Mouse (Mus musculus) erythroblast, embryonic 14.5 days (primary cell): Measurements from ENCODE around the gene Olfr134. TPM values are rescaled to one million over a fixed set of nuclear protein-coding genes. Genes with fewer than 3 reads are reported as not detected.
"Not testable (repeated sequence)": the region's sequence is repeated elsewhere in the genome, so short reads cannot be mapped to it uniquely, and the experiment has no call there.

Source experiments
- H3K27me3 ChIP-seq: 2 replicates; pipeline ENCODE4 v1.6.1; 2012; ENCODE audit warnings: inconsistent platforms; ENCODE audit not compliant: control insufficient read depth
- H3K36me3 ChIP-seq: 2 replicates; pipeline ENCODE4 v1.6.1; 2012; ENCODE audit warnings: mild to moderate bottlenecking, inconsistent platforms; ENCODE audit not compliant: control insufficient read depth
- H3K4me1 ChIP-seq: 2 replicates; pipeline ENCODE4 v1.6.1; 2012; ENCODE audit warnings: inconsistent platforms; ENCODE audit not compliant: control insufficient read depth
- H3K4me3 ChIP-seq: replicated peaks from 2 replicates; pipeline ENCODE3; 2012; ENCODE audit warnings: moderate library complexity, mild to moderate bottlenecking, inconsistent platforms
- H3K9me3 ChIP-seq: 2 replicates; pipeline ENCODE4 v1.6.1; 2012; ENCODE audit warnings: low read length, inconsistent platforms, mixed read lengths; ENCODE audit not compliant: control insufficient read depth
- GATA1 ChIP-seq: IDR thresholded peaks from 2 replicates; pipeline ENCODE4 v1.6.1; 2012; ENCODE audit warnings: low read length, inconsistent platforms, mixed read lengths
- TAL1 ChIP-seq: IDR thresholded peaks from 3 replicates; pipeline ENCODE4 v1.6.1; 2012; ENCODE audit warnings: low read length, inconsistent platforms, mixed read lengths
- polyA plus RNA-seq: library from polyadenylated mRNA; stranded (reverse); fragments of >175 nt; gene quantifications from 2 replicates; pipeline ENCODE4 v1.2.3, GENCODE M21; 2012

Olfr134 gene
- not detected in 2 replicates for polyA plus RNA-seq

GRCm38 (mm10) chr17:38171088-38171487 lies at the start of gene Olfr134:
Gene Olfr134, plus strand, starts transcription at chr17:38171388.
- H3K36me3 ChIP-seq: no peaks in the 10 kb centered on the region

DNA sequence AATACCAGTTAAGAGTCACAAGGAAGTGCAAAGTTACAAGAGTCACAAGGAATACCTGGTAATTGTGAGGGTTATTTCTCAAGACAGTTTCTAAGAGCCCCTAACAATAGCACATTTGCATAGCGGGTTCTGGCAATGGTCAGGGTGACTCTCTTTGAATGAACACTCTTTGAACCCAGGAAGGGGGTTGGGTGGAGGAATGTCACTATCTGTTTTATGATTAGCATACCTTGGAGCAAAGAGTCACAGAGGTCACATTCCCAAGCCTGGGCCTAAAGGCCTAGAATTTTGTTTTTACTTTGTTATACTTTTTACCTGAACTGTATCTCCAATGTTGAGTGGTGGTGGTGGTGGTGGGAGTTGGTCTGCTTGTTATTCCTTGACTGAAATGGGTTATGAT lies 47.0 kb upstream of the Olfr134 start:
- H3K27me3 ChIP-seq, H3K36me3 ChIP-seq, H3K4me3 ChIP-seq, H3K4me1 ChIP-seq: not testable (repeated sequence)
- peaks cover 16% of the 10 kb centered on the region for H3K9me3 ChIP-seq

More at GRCm38 (mm10) chr17:38171088-38171487, at the start of gene Olfr134:
- Histone ChIP-seq H3K9me3 (no peaks in the 10 kb centered on the region), H3K4me3 (no peak within 1 kb of the TSS), H3K27me3 (no peaks in the 10 kb centered on the region), H3K4me1 (no peaks in the 10 kb centered on the region)
- TF ChIP-seq GATA1: no peak
- TF ChIP-seq TAL1: no peak

DNA sequence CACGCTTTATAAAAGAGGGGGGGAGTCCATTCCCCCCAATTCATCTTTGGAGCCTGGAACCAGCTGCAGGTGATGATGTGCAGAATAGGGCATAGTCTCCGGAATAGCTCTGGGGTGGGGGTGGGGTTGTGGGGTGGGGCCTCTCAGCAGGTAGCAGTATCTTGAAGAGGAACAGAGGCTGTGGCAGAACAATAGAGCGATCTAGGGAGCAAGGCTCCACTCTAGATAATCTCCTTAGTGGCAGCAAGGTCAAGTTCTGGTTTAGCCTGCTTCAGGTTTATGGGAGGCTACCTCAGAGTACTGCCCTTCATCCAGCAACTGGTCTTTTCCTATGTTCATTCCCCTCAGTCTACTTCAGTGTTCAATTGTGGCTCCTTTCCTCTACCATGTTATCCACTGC lies 45.8 kb upstream of the Olfr134 start:
- not testable (repeated sequence) for H3K27me3 ChIP-seq, H3K36me3 ChIP-seq, H3K4me1 ChIP-seq, H3K4me3 ChIP-seq
- H3K9me3 ChIP-seq: peaks cover 16% of the 10 kb centered on the region

DNA sequence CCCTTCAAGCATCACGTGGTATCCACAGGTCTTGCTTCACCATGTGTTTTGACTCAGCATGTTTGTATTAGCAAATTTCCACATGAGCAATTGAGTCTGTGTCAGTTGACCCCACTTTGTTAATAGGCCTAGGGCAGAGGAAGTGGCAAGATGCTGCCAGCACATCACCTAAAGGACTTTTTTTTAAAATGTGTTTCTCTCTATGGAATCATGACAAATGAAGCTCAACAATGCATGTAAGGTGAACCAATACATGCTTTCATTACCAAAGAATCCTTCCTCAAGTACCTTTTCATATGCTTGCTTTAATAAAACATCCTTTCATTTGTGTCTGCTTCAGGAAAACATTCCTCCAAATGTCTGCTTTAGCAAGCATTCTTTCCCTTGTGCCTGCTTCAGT lies 36.8 kb upstream of the Olfr134 start, which contains the start of gene Olfr132:
Gene Olfr132 (minus strand): TSS at position 101 of the 400 bp plus-strand sequence.
- H3K4me1 ChIP-seq: no peaks in the 10 kb centered on the region
- no peak within 1 kb of the TSS for H3K4me3 ChIP-seq
- no peak for TF ChIP-seq GATA1
- no peaks in the 10 kb centered on the region for H3K27me3 ChIP-seq
- H3K9me3 ChIP-seq: no peaks in the 10 kb centered on the region
- H3K36me3 ChIP-seq: no peaks in the 10 kb centered on the region

GRCm38 (mm10) chr17:38144981-38145380 lies 26.2 kb upstream of the Olfr134 start, which contains the start of gene Olfr133:
Gene Olfr133, plus strand, starts transcription at chr17:38145281.
- Histone ChIP-seq H3K27me3 (no peaks in the 10 kb centered on the region), H3K36me3 (no peaks in the 10 kb centered on the region), H3K4me3 (no peak within 1 kb of the TSS), H3K9me3 (no peaks in the 10 kb centered on the region), H3K4me1 (no peaks in the 10 kb centered on the region)
- TF ChIP-seq TAL1: no peak
- TF ChIP-seq GATA1: no peak

- peaks cover 2% of the 10 kb centered on the region; the same call in 1 of the 2 replicates for H3K9me3 ChIP-seq
- H3K27me3 ChIP-seq: no peaks in the 10 kb centered on the region
- H3K36me3 ChIP-seq: no peaks in the 10 kb centered on the region
- no peak within 1 kb of the TSS for H3K4me3 ChIP-seq
- H3K4me1 ChIP-seq: no peaks in the 10 kb centered on the region
- no peak for TF ChIP-seq TAL1
- TF ChIP-seq GATA1: no peak
Observed at GRCm38 (mm10) chr17:38204035-38204434, 32.8 kb downstream of the Olfr134 start, which contains the start of gene Olfr135. Gene Olfr135, plus strand, starts transcription at chr17:38204335.

Other genes with a start within 250 kb of the Olfr134 start
- not detected in 2 replicates for gene Olfr761, start 218.3 kb upstream of the Olfr134 start, polyA plus RNA-seq
- gene Olfr129, start 111.3 kb upstream of the Olfr134 start, polyA plus RNA-seq: not detected in 2 replicates
- gene Olfr130, start 107.5 kb upstream of the Olfr134 start, polyA plus RNA-seq: not detected in 2 replicates
- gene Olfr131, start 82.7 kb upstream of the Olfr134 start, polyA plus RNA-seq: not detected in 2 replicates
- not detected in 2 replicates for gene Olfr132, start 36.9 kb upstream of the Olfr134 start, polyA plus RNA-seq
- not detected in 2 replicates for gene Olfr133, start 26.1 kb upstream of the Olfr134 start, polyA plus RNA-seq
- not detected in 2 replicates for gene Olfr135, start 32.9 kb downstream of the Olfr134 start, polyA plus RNA-seq
- not detected in 2 replicates for gene Olfr138, start 89.6 kb downstream of the Olfr134 start, polyA plus RNA-seq
- not detected in 2 replicates for gene Olfr137, start 136.2 kb downstream of the Olfr134 start, polyA plus RNA-seq
- gene Olfr136, start 158.4 kb downstream of the Olfr134 start, polyA plus RNA-seq: not detected in 2 replicates
- not detected in 2 replicates for gene Esp36, start 248.8 kb downstream of the Olfr134 start, polyA plus RNA-seq